Mouse (Mus musculus) adrenal gland, postnatal 14 days (tissue): ENCODE measurements at regions not wholly inside any gene's neighbourhood (a gene's known extent, or its start where the extent isn't known, plus 50 kb on each side); places are given as distances from the start of the nearest gene placed in this dataset.

Experiments used
- DNase-seq: peaks from one replicate; pipeline ENCODE4 v3.0.0; 2021; ENCODE audit warnings: mixed read lengths

- no peak for DNase-seq
Measured at GRCm38 (mm10) chr2:9795401-9795800, 85.7 kb upstream of the 4930412O13Rik start.

DNA sequence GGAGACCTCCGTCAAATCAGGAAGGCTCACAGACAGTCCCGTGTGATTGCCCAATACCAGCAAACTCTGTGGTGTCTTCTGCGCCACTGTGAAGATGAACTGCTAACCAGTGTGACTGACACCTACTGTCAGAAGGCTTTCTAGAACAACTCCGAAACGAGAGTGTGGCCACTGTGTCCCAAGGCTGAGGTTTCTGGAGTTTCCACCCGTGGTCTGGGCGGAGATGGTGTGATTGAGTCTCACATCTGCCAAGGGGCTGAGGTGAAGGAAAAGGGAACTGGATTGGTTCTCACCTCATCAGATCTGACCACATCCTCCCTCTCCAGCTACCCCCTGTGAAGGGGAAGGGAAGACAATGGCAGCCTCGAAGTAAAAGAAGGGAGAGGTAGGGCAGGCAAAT, 79.6 kb upstream of the 4930412O13Rik start:
- DNase-seq: no peak

GRCm38 (mm10) chr2:9804306-9804705, 76.7 kb upstream of the 4930412O13Rik start:
- DNase-seq: no peak

DNA sequence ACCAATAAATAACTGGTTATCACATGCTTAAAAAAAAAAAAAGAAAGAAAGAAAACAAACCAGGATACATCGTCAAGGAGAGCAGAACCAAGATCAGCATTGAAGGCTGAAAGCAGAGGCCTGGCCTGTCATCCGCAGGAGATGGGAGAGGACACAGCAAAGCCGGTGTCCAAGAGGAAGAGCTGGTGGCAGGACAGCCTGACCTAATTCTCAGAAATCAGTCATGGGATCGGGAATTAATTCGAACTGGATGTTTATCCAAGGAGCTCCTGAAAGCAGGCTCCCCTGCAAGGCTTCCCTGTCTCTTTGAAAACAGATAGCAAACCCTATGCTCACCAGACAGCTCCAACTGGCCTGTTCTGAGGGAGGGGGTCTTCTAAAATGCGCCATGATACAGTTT, 75.5 kb upstream of the 4930412O13Rik start:
- no peak for DNase-seq
